Mouse (Mus musculus): Measurements from ENCODE around the gene Mnt.

DNA sequence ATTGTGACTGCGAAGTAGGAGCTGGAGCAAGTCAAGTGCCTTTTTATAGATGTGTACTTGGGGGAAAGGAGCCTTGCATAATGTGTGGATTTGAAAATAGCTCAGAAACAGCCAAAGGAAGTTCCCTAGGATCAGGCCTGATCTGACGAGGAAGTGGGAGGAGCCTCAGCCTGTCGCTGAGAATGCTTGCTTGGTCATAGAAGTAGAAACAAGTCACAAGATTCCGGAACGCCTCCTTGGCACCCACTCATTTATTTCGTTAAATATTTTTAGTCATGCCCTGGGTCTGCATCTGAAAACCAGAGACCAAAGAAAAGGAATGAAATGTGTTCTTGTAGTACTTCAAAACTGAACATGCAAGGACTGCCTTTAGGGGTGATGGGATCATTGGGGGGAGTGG lies 8.3 kb downstream of the Mnt start:
- no peak for TF ChIP-seq CTCF (IDR thresholded peaks at IDR 0.05; ENCODE audit: low read depth, low read length)
- TF ChIP-seq GATA1 (IDR thresholded peaks at IDR 0.05; ENCODE audit: borderline replicate concordance, low read length): no peak
- no peak for TF ChIP-seq POLR2AphosphoS5 (IDR thresholded peaks at IDR 0.05; ENCODE audit: insufficient replicate concordance, low read depth, low read length)
- no peak for TF ChIP-seq TAL1 (conservative IDR thresholded peaks at IDR 0.05; ENCODE audit: low read depth, low read length)
- TF ChIP-seq GATA2 (IDR thresholded peaks at IDR 0.05; ENCODE audit: borderline replicate concordance, low read depth, low read length): no peak

All from G1E (cell line).